Mouse (Mus musculus) MEL (cell line): ENCODE results near the gene Mcrip2. TPM values are rescaled to one million over a fixed set of nuclear protein-coding genes. Genes with fewer than 3 reads are reported as not detected.

Source experiments
- DNase-seq: peaks from one replicate; pipeline ENCODE4 v3.0.0; 2011; ENCODE audit warnings: low read depth, low spot score
- H3K27ac ChIP-seq: 2 replicates; pipeline ENCODE4 v1.5.1; 2012; ENCODE audit warnings: low read depth, mild to moderate bottlenecking, control low read depth, low read length, moderate library complexity; ENCODE audit not compliant: control insufficient read depth
- H3K27me3 ChIP-seq, 2 experiments: fragments of 150-350 bp in 1 of 2; sonication (generic) in 1 of 2; 2 replicates each; pipeline ENCODE4 v1.6.1; 2012; ENCODE audit warnings: low read length in 2 of 2, mild to moderate bottlenecking in 2 of 2, improper control_type of control experiment in 1 of 2, moderate library complexity in 1 of 2; ENCODE audit not compliant: insufficient read depth in 2 of 2, control insufficient read depth in 1 of 2
- H3K36me3 ChIP-seq, 2 experiments: 2 replicates each; pipeline ENCODE4 v1.6.1; 2012 to 2014; ENCODE audit warnings: low read length in 2 of 2, improper control_type of control experiment in 1 of 2, inconsistent platforms in 1 of 2, mild to moderate bottlenecking in 1 of 2; ENCODE audit not compliant: insufficient read depth in 2 of 2, control insufficient read depth in 1 of 2
- H3K4me1 ChIP-seq, 2 experiments: fragments of 150-350 bp in 1 of 2; sonication (generic) in 1 of 2; 2 replicates each; pipeline ENCODE4 v1.6.1; 2012; ENCODE audit warnings: low read length in 2 of 2, improper control_type of control experiment in 1 of 2, mild to moderate bottlenecking in 1 of 2; ENCODE audit not compliant: insufficient read depth in 2 of 2, control insufficient read depth in 1 of 2
- H3K4me3 ChIP-seq, 2 experiments: fragments of 150-350 bp in 1 of 2; sonication (generic) in 1 of 2; 2 replicates each; pipeline ENCODE4 v1.5.1; 2012; ENCODE audit warnings: low read depth in 2 of 2, low read length in 2 of 2, mild to moderate bottlenecking in 2 of 2, moderate library complexity in 2 of 2, control low read depth in 1 of 2, improper control_type of control experiment in 1 of 2; ENCODE audit not compliant: control insufficient read depth in 1 of 2, insufficient read depth in 1 of 2
- H3K79me2 ChIP-seq: 2 replicates; pipeline ENCODE4 v1.6.1; 2012; ENCODE audit warnings: mild to moderate bottlenecking, low read length, moderate library complexity; ENCODE audit not compliant: control insufficient read depth, poor library complexity, insufficient read depth
- H3K9ac ChIP-seq: 2 replicates; pipeline ENCODE4 v1.6.1; 2012; ENCODE audit warnings: low read depth, mild to moderate bottlenecking, control low read depth, low read length, moderate library complexity; ENCODE audit not compliant: control insufficient read depth, poor library complexity, severe bottlenecking
- H3K9me3 ChIP-seq: fragments of 150-350 bp; sonication (generic); replicated peaks from 2 replicates; pipeline ENCODE4 v1.6.1; 2012; ENCODE audit warnings: mild to moderate bottlenecking, low read length, improper control_type of control experiment, moderate library complexity; ENCODE audit not compliant: insufficient read depth
- BHLHE40 ChIP-seq: IDR thresholded peaks from 2 replicates; pipeline ENCODE4 v1.6.1; 2012; ENCODE audit warnings: low read depth, mild to moderate bottlenecking, inconsistent platforms, low read length, improper control_type of control experiment, borderline replicate concordance
- CHD1 ChIP-seq: IDR thresholded peaks from 2 replicates; pipeline ENCODE4 v1.6.1; 2012; ENCODE audit warnings: low read depth, mild to moderate bottlenecking, inconsistent platforms, low read length, improper control_type of control experiment
- CHD2 ChIP-seq: IDR thresholded peaks from 2 replicates; pipeline ENCODE4 v1.6.1; 2011; ENCODE audit warnings: low read length, improper control_type of control experiment
- CTCF ChIP-seq, 3 experiments: IDR thresholded peaks in 2 of 3; conservative IDR thresholded peaks in 1 of 3; 2 replicates each; pipeline ENCODE4 v1.5.1; 2011 to 2012; ENCODE audit warnings: low read length in 3 of 3, low read depth in 2 of 3, mild to moderate bottlenecking in 2 of 3, improper control_type of control experiment in 1 of 3, inconsistent platforms in 1 of 3, mixed read lengths in 1 of 3, moderate library complexity in 1 of 3; ENCODE audit not compliant: control insufficient read depth in 1 of 3, insufficient read depth in 1 of 3, poor library complexity in 1 of 3, severe bottlenecking in 1 of 3
- E2F4 ChIP-seq: IDR thresholded peaks from 2 replicates; pipeline ENCODE4 v1.6.1; 2011; ENCODE audit warnings: low read depth, low read length, improper control_type of control experiment, borderline replicate concordance
- EP300 ChIP-seq, 2 experiments: IDR thresholded peaks; 2 replicates each; pipeline ENCODE4 v1.6.1; 2011; ENCODE audit warnings: improper control_type of control experiment in 2 of 2, low read length in 2 of 2, low read depth in 1 of 2, mild to moderate bottlenecking in 1 of 2
- ETS1 ChIP-seq: IDR thresholded peaks from 2 replicates; pipeline ENCODE4 v1.6.1; 2012; ENCODE audit warnings: low read depth, mild to moderate bottlenecking, inconsistent platforms, low read length, improper control_type of control experiment, moderate library complexity
- GABPA ChIP-seq: IDR thresholded peaks from 2 replicates; pipeline ENCODE4 v1.6.1; 2012; ENCODE audit warnings: low read depth, mild to moderate bottlenecking, inconsistent platforms, low read length, improper control_type of control experiment, moderate library complexity
- GATA1 ChIP-seq: IDR thresholded peaks from 2 replicates; pipeline ENCODE4 v1.6.1; 2011; ENCODE audit warnings: low read depth, low read length, improper control_type of control experiment
- HCFC1 ChIP-seq: IDR thresholded peaks from 2 replicates; pipeline ENCODE4 v1.6.1; 2012; ENCODE audit warnings: low read depth, mild to moderate bottlenecking, inconsistent platforms, low read length, improper control_type of control experiment, moderate library complexity
- JUND ChIP-seq: IDR thresholded peaks from 2 replicates; pipeline ENCODE4 v1.6.1; 2011; ENCODE audit warnings: low read depth, mild to moderate bottlenecking, improper control_type of control experiment, low read length
- KAT2A ChIP-seq: conservative IDR thresholded peaks from 2 replicates; pipeline ENCODE4 v1.6.1; 2012; ENCODE audit warnings: low read depth, low read length, improper control_type of control experiment, inconsistent platforms
- MAFK ChIP-seq: IDR thresholded peaks from 2 replicates; pipeline ENCODE4 v1.6.1; 2011; ENCODE audit warnings: low read depth, mild to moderate bottlenecking, low read length, improper control_type of control experiment, borderline replicate concordance
- MAX ChIP-seq: IDR thresholded peaks from 2 replicates; pipeline ENCODE4 v1.6.1; 2011; ENCODE audit warnings: low read length, improper control_type of control experiment
- MAZ ChIP-seq: IDR thresholded peaks from 2 replicates; pipeline ENCODE4 v1.6.1; 2012; ENCODE audit warnings: low read depth, mild to moderate bottlenecking, inconsistent platforms, low read length, improper control_type of control experiment
- MEF2A ChIP-seq: IDR thresholded peaks from 2 replicates; pipeline ENCODE4 v1.6.1; 2014; ENCODE audit warnings: low read depth, mild to moderate bottlenecking, inconsistent platforms, low read length, improper control_type of control experiment; ENCODE audit not compliant: poor library complexity, insufficient replicate concordance, severe bottlenecking; ENCODE audit errors: extremely low read depth
- MXI1 ChIP-seq: IDR thresholded peaks from 2 replicates; pipeline ENCODE4 v1.6.1; 2011; ENCODE audit warnings: mild to moderate bottlenecking, low read depth, low read length, improper control_type of control experiment
- MYB ChIP-seq: IDR thresholded peaks from 2 replicates; pipeline ENCODE4 v1.6.1; 2011; ENCODE audit warnings: mild to moderate bottlenecking, low read depth, low read length, improper control_type of control experiment
- MYC ChIP-seq: IDR thresholded peaks from 2 replicates; pipeline ENCODE4 v1.6.1; 2011; ENCODE audit warnings: low read depth, mild to moderate bottlenecking, low read length, improper control_type of control experiment, moderate library complexity
- NELFE ChIP-seq: IDR thresholded peaks from 2 replicates; pipeline ENCODE4 v1.6.1; 2011; ENCODE audit warnings: low read depth, low read length, improper control_type of control experiment
- NRF1 ChIP-seq: IDR thresholded peaks from 2 replicates; pipeline ENCODE4 v1.6.1; 2014; ENCODE audit warnings: low read depth, mild to moderate bottlenecking, inconsistent platforms, low read length, improper control_type of control experiment, moderate library complexity; ENCODE audit not compliant: poor library complexity, insufficient read depth, severe bottlenecking
- POLR2A ChIP-seq, 2 experiments: IDR thresholded peaks; 2 replicates each; pipeline ENCODE4 v1.6.1; 2011 to 2012; ENCODE audit warnings: low read length in 2 of 2, mild to moderate bottlenecking in 2 of 2, control low read depth in 1 of 2, improper control_type of control experiment in 1 of 2, low read depth in 1 of 2, moderate library complexity in 1 of 2; ENCODE audit not compliant: control insufficient read depth in 1 of 2, insufficient read depth in 1 of 2, poor library complexity in 1 of 2
- POLR2AphosphoS2 ChIP-seq: IDR thresholded peaks from 2 replicates; pipeline ENCODE4 v1.6.1; 2011; ENCODE audit warnings: low read length, improper control_type of control experiment
- RAD21 ChIP-seq: IDR thresholded peaks from 2 replicates; pipeline ENCODE4 v1.6.1; 2011; ENCODE audit warnings: mild to moderate bottlenecking, low read depth, low read length, improper control_type of control experiment
- RCOR1 ChIP-seq: IDR thresholded peaks from 2 replicates; pipeline ENCODE4 v1.6.1; 2012; ENCODE audit warnings: low read depth, mild to moderate bottlenecking, inconsistent platforms, low read length, improper control_type of control experiment
- SIN3A ChIP-seq: IDR thresholded peaks from 2 replicates; pipeline ENCODE4 v1.6.1; 2012; ENCODE audit warnings: low read length, improper control_type of control experiment, inconsistent platforms
- SMC3 ChIP-seq: IDR thresholded peaks from 2 replicates; pipeline ENCODE4 v1.6.1; 2011; ENCODE audit warnings: low read depth, low read length, improper control_type of control experiment
- TBP ChIP-seq: IDR thresholded peaks from 2 replicates; pipeline ENCODE4 v1.8.0; 2011; ENCODE audit warnings: low read depth, low read length, improper control_type of control experiment
- TCF12 ChIP-seq: IDR thresholded peaks from 2 replicates; pipeline ENCODE4 v1.6.1; 2014; ENCODE audit warnings: low read depth, mild to moderate bottlenecking, inconsistent platforms, low read length, improper control_type of control experiment, moderate library complexity
- UBTF ChIP-seq: IDR thresholded peaks from 2 replicates; pipeline ENCODE4 v1.6.1; 2012; ENCODE audit warnings: low read depth, mild to moderate bottlenecking, inconsistent platforms, low read length, improper control_type of control experiment, moderate library complexity, borderline replicate concordance; ENCODE audit not compliant: insufficient read depth
- USF1 ChIP-seq: IDR thresholded peaks from 2 replicates; pipeline ENCODE4 v1.6.1; 2014; ENCODE audit warnings: low read depth, mild to moderate bottlenecking, inconsistent platforms, low read length, improper control_type of control experiment, moderate library complexity
- ZC3H11A ChIP-seq: IDR thresholded peaks from 2 replicates; pipeline ENCODE4 v1.6.1; 2012; ENCODE audit warnings: low read depth, mild to moderate bottlenecking, inconsistent platforms, low read length, improper control_type of control experiment
- ZKSCAN1 ChIP-seq: IDR thresholded peaks from 2 replicates; pipeline ENCODE4 v1.6.1; 2012; ENCODE audit warnings: low read depth, mild to moderate bottlenecking, inconsistent platforms, low read length, improper control_type of control experiment, moderate library complexity
- ZMIZ1 ChIP-seq: IDR thresholded peaks from 2 replicates; pipeline ENCODE4 v1.6.1; 2012; ENCODE audit warnings: low read depth, mild to moderate bottlenecking, inconsistent platforms, low read length, improper control_type of control experiment, moderate library complexity
- ZNF384 ChIP-seq: IDR thresholded peaks from 2 replicates; pipeline ENCODE4 v1.6.1; 2012; ENCODE audit warnings: low read depth, mild to moderate bottlenecking, inconsistent platforms, low read length, improper control_type of control experiment
- polyA plus RNA-seq, 2 experiments: library from polyadenylated mRNA; stranded (reverse) in 1 of 2; unstranded in 1 of 2; fragments of >175 nt in 1 of 2; fragments of >200 nt in 1 of 2; gene quantifications; 2 replicates each; pipeline versions ENCODE4 v1.2.1 to v1.2.4; 2012; ENCODE audit warnings: low replicate concordance in 2 of 2, low read depth in 1 of 2; ENCODE audit not compliant: insufficient read length in 2 of 2, insufficient read depth in 1 of 2, missing spikeins in 1 of 2
- total RNA-seq: library from RNA; depleted of rRNA; stranded (reverse); fragments of 300-350 nt; gene quantifications from 2 replicates; pipeline ENCODE4 v1.2.3, GENCODE M21; 2012

Mcrip2 gene
- total and polyA plus RNA-seq, 3 experiments = 88.9 to 281 (median 107) TPM

DNA sequence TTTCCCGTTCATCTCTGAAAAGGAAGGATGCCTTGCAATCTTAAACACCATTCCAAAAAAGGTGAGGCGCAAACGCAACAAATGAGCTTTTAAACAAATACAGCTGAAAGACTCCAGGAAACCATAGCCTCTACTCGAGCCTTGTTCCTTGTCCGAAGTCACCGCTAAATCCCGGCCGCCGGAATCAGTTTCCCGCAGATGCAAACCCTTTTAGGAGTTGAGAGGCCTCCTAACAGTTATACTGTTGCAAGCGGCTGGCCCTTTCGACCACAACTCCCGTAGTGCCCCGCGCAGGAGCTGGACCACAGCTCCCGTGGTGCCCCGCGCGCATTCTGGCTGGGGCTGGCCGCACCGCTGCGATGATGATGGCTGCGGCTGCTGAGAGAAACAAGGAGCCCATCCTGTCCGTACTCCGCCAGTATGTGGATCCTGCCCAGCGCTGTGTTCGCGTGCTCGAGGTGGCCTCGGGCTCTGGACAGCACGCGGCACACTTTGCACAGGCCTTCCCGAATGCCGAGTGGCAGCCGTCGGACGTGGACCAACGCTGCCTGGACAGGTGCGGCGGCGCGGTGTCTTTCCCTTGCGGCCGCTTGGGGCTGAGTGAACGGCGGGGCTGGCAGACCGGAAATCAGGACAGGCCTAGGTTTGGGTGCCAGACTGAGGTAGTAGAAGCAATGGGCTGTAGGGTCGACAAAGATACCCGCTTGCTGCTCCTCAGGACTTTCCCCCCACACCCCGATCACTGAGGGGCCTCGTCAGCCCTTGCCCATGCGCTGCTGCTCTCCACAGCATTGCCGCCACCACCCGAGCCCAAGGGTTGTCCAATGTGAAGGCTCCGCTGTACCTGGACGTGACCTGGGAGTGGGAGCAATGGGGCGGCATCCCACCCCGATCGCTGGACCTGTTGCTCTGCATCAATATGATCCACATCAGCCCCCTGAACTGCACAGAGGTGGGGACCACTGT, 6.9 kb upstream of the Mcrip2 start:
- Histone ChIP-seq H3K4me1 (peaks cover 2 to 19% of the 10 kb centered on the region in 2 experiments; a peak in 3 of 4 replicates), H3K27me3 (no peaks in the 10 kb centered on the region)
- TF ChIP-seq USF1 (0 out of 2 replicates have a peak, but pooled peaks have one; percentile 14), CHD1 (no peak), E2F4 (no peak), RAD21 (no peak), TCF12 (0 out of 2 replicates have a peak, but pooled peaks have one; percentile 26), MXI1 (peak; percentile 65; the same call in 1 of the 2 replicates), SIN3A (peak; percentile 59), MYB (no peak), MAX (peak; percentile 40), UBTF (no peak), CTCF (IDR thresholded peaks at IDR 0.05 in 2 of 3, conservative IDR thresholded peaks at IDR 0.05 in 1 of 3; ENCODE audit: control insufficient read depth in 1 of 3, insufficient read depth in 1 of 3, low read depth in 2 of 3, low read length in 3 of 3, poor library complexity in 1 of 3, severe bottlenecking in 1 of 3) (peak in 1 of 3 experiments; percentile 17; a peak in 2 of 6 replicates), ETS1 (peak; percentile 37; the same call in 1 of the 2 replicates), JUND (no peak), MAFK (no peak), MYC (peak; percentile 54; the same call in 1 of the 2 replicates), POLR2AphosphoS2 (0 out of 2 replicates have a peak, but pooled peaks have one; percentile 53), ZMIZ1 (peak; percentile 53; the same call in 1 of the 2 replicates), POLR2A (IDR thresholded peaks at IDR 0.05; ENCODE audit: control insufficient read depth in 1 of 2, insufficient read depth in 1 of 2, low read depth in 1 of 2, low read length in 2 of 2, poor library complexity in 1 of 2) (peak; percentile 64 to 84), ZNF384 (no peak), HCFC1 (peak; percentile 94), KAT2A (peak; percentile 72), SMC3 (no peak), BHLHE40 (no peak), NELFE (peak; percentile 89), ZKSCAN1 (no peak), GATA1 (no peak), MAZ (peak; percentile 59), GABPA (no peak), TBP (peak; percentile 62; the same call in 1 of the 2 replicates), EP300 (IDR thresholded peaks at IDR 0.05; ENCODE audit: low read depth in 1 of 2, low read length in 2 of 2) (no peak), CHD2 (no peak), ZC3H11A (no peak), NRF1 (peak; percentile 56), RCOR1 (no peak), MEF2A (no peak)

More for the DNA sequence above, 6.9 kb upstream of the Mcrip2 start:
- Histone ChIP-seq H3K36me3 (peaks cover 0 to 7% of the 10 kb centered on the region in 2 experiments; a peak in 2 of 4 replicates), H3K9me3 (no peaks in the 10 kb centered on the region), H3K79me2 (peaks cover 6% of the 10 kb centered on the region; the same call in 1 of the 2 replicates), H3K9ac (peak overlapping the region; percentile 89), H3K4me3 (peak overlapping the region; percentile 82 to 87), H3K27ac (peak overlapping the region; percentile 75)
- peak; percentile 89 for DNase-seq
